Mouse (Mus musculus) forebrain, embryonic 14.5 days (tissue): ENCODE measurements around the gene Rbm48. TPM values are rescaled to one million over a fixed set of nuclear protein-coding genes. Genes with fewer than 3 reads are reported as not detected.

Source experiments
- ATAC-seq: fragments of 200-750 bp; cut with Nextera tagmentation; 2 replicates; pipeline ENCODE4 v1.8.0; 2017; ENCODE audit warnings: mild to moderate bottlenecking, moderate library complexity
- DNase-seq: peaks from one replicate; pipeline ENCODE4 v3.0.0-alpha.2; 2015; ENCODE audit warnings: low spot score
- H3K27ac ChIP-seq: fragments of 300-500 bp; sonication (generic); 2 replicates; pipeline ENCODE4 v1.5.1; 2014; ENCODE audit warnings: low read depth, mild to moderate bottlenecking, control low read depth, low read length, moderate library complexity
- H3K27me3 ChIP-seq: fragments of 300-500 bp; sonication (generic); replicated peaks from 2 replicates; pipeline ENCODE4 v1.6.1; 2014; ENCODE audit warnings: low read length, control low read depth, mixed read lengths; ENCODE audit not compliant: control insufficient read depth, insufficient read depth
- H3K36me3 ChIP-seq: fragments of 300-500 bp; sonication (generic); 2 replicates; pipeline ENCODE4 v1.6.1; 2014; ENCODE audit warnings: low read length, control low read depth; ENCODE audit not compliant: control insufficient read depth, insufficient read depth
- H3K4me1 ChIP-seq: fragments of 300-500 bp; sonication (generic); 2 replicates; pipeline ENCODE4 v1.6.1; 2014; ENCODE audit warnings: antibody characterized with exemption, low read length, control low read depth; ENCODE audit not compliant: control insufficient read depth, insufficient read depth
- H3K4me2 ChIP-seq: fragments of 300-500 bp; sonication (generic); 2 replicates; pipeline ENCODE4 v1.6.1; 2014; ENCODE audit warnings: mild to moderate bottlenecking, control low read depth, low read length
- H3K4me3 ChIP-seq: fragments of 300-500 bp; sonication (generic); 2 replicates; pipeline ENCODE4 v1.5.1; 2014; ENCODE audit warnings: low read depth, low read length, control low read depth
- H3K9ac ChIP-seq: fragments of 300-500 bp; sonication (generic); 2 replicates; pipeline ENCODE4 v1.6.1; 2014; ENCODE audit warnings: mild to moderate bottlenecking, low read length, control low read depth, moderate library complexity
- H3K9me3 ChIP-seq: fragments of 300-500 bp; sonication (generic); replicated peaks from 2 replicates; pipeline ENCODE4 v1.6.1; 2016; ENCODE audit warnings: low read length, control low read depth, mixed read lengths; ENCODE audit not compliant: control insufficient read depth
- WGBS: fragments of 180-500 bp; shearing (Covaris S2); extraction: QIAGEN DNeasy Blood & Tissue Kit; methylation state at CpG from one replicate; pipeline ENCODE4 v1.1.7; 2014; 5-methylcytosine and 5-hydroxymethylcytosine counted together
- polyA plus RNA-seq: library from polyadenylated mRNA; unstranded; fragments of >200 nt; fragmentation: Nextera tagmentation; extraction: Ambion mirVana; gene quantifications from 2 replicates; pipeline ENCODE4 v1.2.1, GENCODE M21; 2014

Rbm48 gene
- polyA plus RNA-seq, 1 experiment from 2014 or later: 17.3 TPM

DNA sequence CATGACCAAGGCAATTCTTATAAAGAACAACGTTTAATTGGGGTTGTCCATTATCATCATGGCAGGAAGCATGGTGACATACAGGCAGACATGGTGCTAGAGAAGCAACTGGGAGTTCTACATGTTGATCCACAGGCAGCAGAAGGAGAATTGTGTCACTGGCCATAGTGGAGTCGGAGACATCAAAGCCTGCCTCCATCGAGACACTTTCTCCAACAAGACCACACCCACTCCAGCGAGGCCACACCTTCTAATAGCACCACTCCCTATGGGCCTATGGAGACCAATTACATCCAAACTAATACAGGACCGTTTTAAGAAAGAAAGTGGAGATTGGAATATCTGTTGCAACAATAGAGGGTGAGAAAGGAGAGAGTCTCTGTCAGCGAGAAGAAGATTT lies 54.5 kb downstream of the Rbm48 start:
- Histone ChIP-seq H3K9me3 (no peaks in the 10 kb centered on the region), H3K27ac (no peak overlapping the region), H3K36me3 (no peaks in the 10 kb centered on the region; the same call in 1 of the 2 replicates), H3K9ac (no peak overlapping the region), H3K4me1 (peaks cover 8% of the 10 kb centered on the region), H3K4me3 (no peak overlapping the region), H3K27me3 (no peaks in the 10 kb centered on the region), H3K4me2 (no peak overlapping the region)
- DNase-seq (no peak), ATAC-seq (no peak)
- 82% methylated on average over 6 of the region's 6 CpGs for WGBS

DNA sequence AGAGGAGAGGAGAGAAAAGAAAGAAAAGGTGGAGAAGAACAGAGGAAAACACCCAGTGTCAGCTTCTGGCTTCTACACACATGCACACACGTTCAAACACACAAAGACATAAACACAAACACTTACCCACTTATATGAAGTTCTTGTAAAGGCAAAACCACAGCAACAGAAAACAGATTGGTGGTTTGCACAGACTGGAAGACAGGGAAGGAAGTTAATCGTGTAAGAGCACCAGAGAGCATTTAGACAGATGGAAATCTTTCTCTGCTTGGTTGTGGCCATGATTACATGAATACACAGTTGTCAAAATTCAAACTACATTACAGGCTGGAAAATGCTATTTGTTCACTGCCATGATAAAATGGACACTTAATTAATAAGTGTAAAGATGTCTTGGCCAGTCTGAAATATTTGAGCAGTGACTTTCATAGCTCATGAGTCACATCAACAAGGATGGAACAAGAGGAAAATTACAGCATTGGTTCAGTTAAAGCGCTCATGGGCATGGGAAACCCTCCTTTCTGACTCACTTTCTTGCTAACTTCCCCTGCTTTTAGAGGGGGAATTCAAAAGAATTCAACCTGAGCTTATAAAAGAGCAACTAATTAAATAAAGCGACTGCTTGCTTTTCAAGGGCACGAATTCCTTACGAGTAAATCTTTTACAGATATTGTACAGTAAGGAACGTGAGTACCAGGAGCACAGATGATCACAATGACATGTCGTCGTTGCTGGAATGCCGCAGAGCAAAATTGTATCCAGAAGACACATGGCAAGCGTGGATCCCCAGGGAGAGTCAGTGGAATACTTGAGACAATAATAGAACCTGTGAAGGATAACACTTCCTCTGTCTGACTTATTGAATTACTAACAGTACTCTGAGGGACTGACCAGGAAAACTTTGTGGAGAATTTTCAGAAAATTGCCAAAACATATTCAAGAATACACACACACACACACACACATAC lies 57.6 kb downstream of the Rbm48 start:
- no peak for ATAC-seq
- no peak for DNase-seq
- Histone ChIP-seq H3K27me3 (no peaks in the 10 kb centered on the region), H3K4me1 (no peaks in the 10 kb centered on the region), H3K4me3 (no peak overlapping the region), H3K27ac (no peak overlapping the region), H3K9ac (no peak overlapping the region), H3K9me3 (no peaks in the 10 kb centered on the region), H3K4me2 (no peak overlapping the region), H3K36me3 (no peaks in the 10 kb centered on the region)
- WGBS: 70% methylated on average over 11 of the region's 11 CpGs

DNA sequence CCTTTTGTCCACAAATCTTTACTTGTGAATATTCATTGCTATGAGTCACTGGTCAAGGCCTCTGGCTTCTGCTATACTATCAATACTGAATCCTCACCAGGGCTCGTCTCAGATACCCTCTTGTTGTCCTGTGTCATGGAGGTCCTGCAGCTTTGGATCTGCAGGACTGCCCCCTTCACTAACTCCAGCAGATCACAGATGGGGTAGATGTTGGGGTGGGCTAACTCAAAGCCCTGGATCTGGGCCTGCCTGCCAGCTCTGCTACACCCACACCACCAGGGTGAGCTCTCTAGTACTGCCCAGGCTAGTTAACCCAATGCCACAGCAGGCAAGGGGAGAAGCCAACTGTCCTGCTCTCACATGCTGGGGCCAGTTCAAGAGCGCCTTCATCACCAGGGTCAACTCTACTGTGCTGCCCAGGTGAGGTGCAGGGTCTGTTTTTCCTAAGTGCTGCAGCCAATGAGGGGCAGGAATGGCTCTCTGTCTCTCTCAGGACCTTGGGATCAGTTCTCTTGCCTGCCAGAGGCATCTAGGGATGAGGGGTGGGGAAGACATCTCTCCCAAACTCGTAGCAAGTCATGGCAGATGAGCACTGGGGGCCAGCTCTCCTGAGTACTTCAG lies 59.7 kb downstream of the Rbm48 start:
- no peaks in the 10 kb centered on the region for H3K4me1 ChIP-seq
- H3K9me3 ChIP-seq: no peaks in the 10 kb centered on the region
- WGBS: 57% methylated on average over 3 of the region's 3 CpGs
- H3K4me3 ChIP-seq: no peak overlapping the region
- no peak overlapping the region for H3K27ac ChIP-seq
- ATAC-seq: no peak
- no peak overlapping the region for H3K4me2 ChIP-seq
- no peaks in the 10 kb centered on the region for H3K27me3 ChIP-seq
- DNase-seq: no peak
- no peaks in the 10 kb centered on the region for H3K36me3 ChIP-seq
- H3K9ac ChIP-seq: no peak overlapping the region

Other genes starting within 250 kb of the Rbm48 start
- 26.9 and 29.6 TPM in 2 replicates for gene Fam133b, start 52.8 kb downstream of the Rbm48 start, polyA plus RNA-seq
- 1.1 and 2.3 TPM in 2 replicates for gene 1700109H08Rik, start 25.0 kb downstream of the Rbm48 start, polyA plus RNA-seq
- 12.2 and 18.1 TPM in 2 replicates for gene Pex1, start 519 bp downstream of the Rbm48 start, polyA plus RNA-seq
- not detected in 2 replicates for gene Tmbim7, start 54.6 kb upstream of the Rbm48 start, polyA plus RNA-seq
- gene Gatad1, start 60.6 kb upstream of the Rbm48 start, polyA plus RNA-seq: 66.6 and 74.9 TPM in 2 replicates
- gene Ankib1, start 206.3 kb upstream of the Rbm48 start, polyA plus RNA-seq: 17.4 and 22.8 TPM in 2 replicates
- 44.6 and 58.5 TPM in 2 replicates for gene Krit1, start 206.6 kb upstream of the Rbm48 start, polyA plus RNA-seq
- 0.15 and 0.23 TPM in 2 replicates for gene Lrrd1, start 248.6 kb upstream of the Rbm48 start, polyA plus RNA-seq